19 mouse cellular contexts compared by ENCODE assay signal in the genomic region with DNA sequence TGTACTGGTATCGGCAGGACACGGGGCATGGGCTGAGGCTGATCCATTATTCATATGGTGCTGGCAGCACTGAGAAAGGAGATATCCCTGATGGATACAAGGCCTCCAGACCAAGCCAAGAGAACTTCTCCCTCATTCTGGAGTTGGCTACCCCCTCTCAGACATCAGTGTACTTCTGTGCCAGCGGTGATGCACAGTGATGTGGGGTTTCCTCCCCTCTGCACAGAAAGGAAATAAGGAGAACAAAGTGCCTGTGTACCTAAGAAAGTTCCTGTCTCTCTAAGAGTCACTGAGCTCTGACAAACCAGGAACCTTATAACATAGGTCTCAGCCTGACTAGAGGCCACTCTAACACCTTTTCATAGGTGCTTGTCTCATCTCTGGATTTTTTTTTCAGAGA.
A peak's percentile ranks its signal among the peaks of the same experiment; 100 is the strongest.
DNase-seq lines count a peak whose midpoint lies in the region; ATAC-seq and TF ChIP-seq lines count a peak whose summit lies in the region.
"Had no signal": no experiment of that assay in that cellular context is flagged by ENCODE, and none has a peak within 500 bp of the region (broad histone marks: within the 10 kb centered on the region; RNA-seq: fewer than 3 reads in every experiment).

No protein-coding gene starts in this region.

- WGBS in liver, postnatal 0 days (ENCODE audit: insufficient replicate concordance): 76% methylated on average over 3 of the region's 3 CpGs

- TF ChIP-seq CTCF in liver, postnatal 0 days (IDR thresholded peaks at IDR 0.05; ENCODE audit: low read depth): no peak

- TF ChIP-seq EP300 in liver, postnatal 0 days (IDR thresholded peaks at IDR 0.05; ENCODE audit: low read depth): no peak

- no peak overlapping the region for H3K27ac ChIP-seq in liver, postnatal 0 days (ENCODE audit: low read depth)
- H3K27ac ChIP-seq: embryonic facial prominence, embryonic 13.5 days; forebrain, embryonic 12.5 days; hindbrain, embryonic 10.5 days; hindbrain, embryonic 15.5 days had no signal

- peaks cover 46% of the 10 kb centered on the region for H3K4me1 ChIP-seq in megakaryocyte, embryonic 14.5 days
- H3K4me1 ChIP-seq in liver, postnatal 0 days (ENCODE audit: insufficient read depth): peaks cover 6% of the 10 kb centered on the region; the same call in 1 of the 2 replicates
- H3K4me1 ChIP-seq: embryonic facial prominence, embryonic 13.5 days; forebrain, embryonic 12.5 days; hindbrain, embryonic 10.5 days; hindbrain, embryonic 15.5 days had no signal

- H3K4me2 ChIP-seq in liver, postnatal 0 days (ENCODE audit: low read depth, low read length): no peak overlapping the region
- H3K4me2 ChIP-seq: embryonic facial prominence, embryonic 13.5 days; forebrain, embryonic 12.5 days; heart, embryonic 12.5 days; hindbrain, embryonic 15.5 days had no signal

- H3K36me3 ChIP-seq in megakaryocyte, embryonic 14.5 days (replicated peaks; ENCODE audit: low read length): peaks cover 13% of the 10 kb centered on the region
- no peaks in the 10 kb centered on the region for H3K36me3 ChIP-seq in liver, postnatal 0 days (replicated peaks; ENCODE audit: insufficient read depth, low read length)
- H3K36me3 ChIP-seq: embryonic facial prominence, embryonic 13.5 days; forebrain, embryonic 12.5 days; heart, embryonic 12.5 days; hindbrain, embryonic 10.5 days; hindbrain, embryonic 15.5 days had no signal

- H3K27me3 ChIP-seq in megakaryocyte, embryonic 14.5 days (replicated peaks): no peaks in the 10 kb centered on the region
- no peaks in the 10 kb centered on the region for H3K27me3 ChIP-seq in liver, postnatal 0 days (ENCODE audit: insufficient read depth, low read length)
- H3K27me3 ChIP-seq: embryonic facial prominence, embryonic 13.5 days; forebrain, embryonic 12.5 days; heart, embryonic 12.5 days; hindbrain, embryonic 15.5 days had no signal

- H3K4me3 ChIP-seq in megakaryocyte, embryonic 14.5 days (replicated peaks): peak overlapping the region; percentile 56
- no peak overlapping the region for H3K4me3 ChIP-seq in liver, postnatal 0 days (ENCODE audit: low read depth, low read length)
- H3K4me3 ChIP-seq: embryonic facial prominence, embryonic 13.5 days; forebrain, embryonic 12.5 days; heart, embryonic 12.5 days; hindbrain, embryonic 10.5 days; hindbrain, embryonic 15.5 days had no signal

- ATAC-seq in megakaryocyte, adult 5-6 weeks (ENCODE audit: poor library complexity, severe bottlenecking): no peak
- ATAC-seq in CD4-positive, CD25-positive, alpha-beta regulatory T cell, adult 4 months: peak; percentile 30
- no peak for ATAC-seq in liver, postnatal 0 days
- ATAC-seq: forebrain, postnatal 0 days had no signal

- H3K9me3 ChIP-seq in megakaryocyte, embryonic 14.5 days: no peaks in the 10 kb centered on the region
- H3K9me3 ChIP-seq in liver, postnatal 0 days (ENCODE audit: low read length): no peaks in the 10 kb centered on the region
- H3K9me3 ChIP-seq: embryonic facial prominence, embryonic 13.5 days; forebrain, embryonic 12.5 days; heart, embryonic 12.5 days; hindbrain, embryonic 10.5 days; hindbrain, embryonic 15.5 days had no signal

- DNase-seq in naive thymus-derived CD4-positive, alpha-beta T cell, adult 2 months (ENCODE audit: low read depth): peak; percentile 65
- peak; percentile 51 for DNase-seq in thymus, postnatal 4 days
- DNase-seq in liver, postnatal 0 days: no peak
- no peak for DNase-seq in embryo, embryonic 9.5 days (ENCODE audit: extremely low spot score)
- DNase-seq: adrenal gland, postnatal 10 days; B cell, adult 2 months; cerebellum, adult 11 months; cerebellum, adult 8-10 months; cerebellum, postnatal 14 days; forebrain, postnatal 0 days; gastrocnemius, postnatal 14 days had no signal

- H3K9ac ChIP-seq in liver, postnatal 0 days (replicated peaks): no peak overlapping the region
- H3K9ac ChIP-seq: embryonic facial prominence, embryonic 13.5 days; forebrain, embryonic 12.5 days; forebrain, postnatal 0 days; heart, embryonic 12.5 days; hindbrain, embryonic 15.5 days had no signal

Comparison
In these comparisons a context has a peak if more than half of its experiments do, and no peak if none do; other contexts are left out.
1. DNase-seq: peak in naive thymus-derived CD4-positive, alpha-beta T cell, adult 2 months (single experiment) and thymus, postnatal 4 days (single experiment); none in liver, postnatal 0 days (single experiment) and embryo, embryonic 9.5 days (single experiment).